Mouse (Mus musculus) heart, embryonic 10.5 days (tissue): ENCODE results near the gene Spg11. TPM values are rescaled to one million over a fixed set of nuclear protein-coding genes. Genes with fewer than 3 reads are reported as not detected.
A peak's percentile ranks its signal among the peaks of the same experiment; 100 is the strongest.

Experiments used
- DNase-seq: peaks from one replicate; pipeline ENCODE4 v3.0.0-alpha.2; 2017; ENCODE audit warnings: low spot score
- H3K27ac ChIP-seq: fragments of 300-500 bp; sonication (generic); 2 replicates; pipeline ENCODE4 v1.5.1; 2016; ENCODE audit warnings: mild to moderate bottlenecking
- H3K27me3 ChIP-seq: fragments of 300-500 bp; sonication (generic); 2 replicates; pipeline ENCODE4 v1.6.1; 2016; ENCODE audit warnings: mild to moderate bottlenecking; ENCODE audit not compliant: poor library complexity, insufficient read depth, severe bottlenecking
- H3K36me3 ChIP-seq: fragments of 300-500 bp; sonication (generic); 2 replicates; pipeline ENCODE4 v1.6.1; 2016; ENCODE audit warnings: mild to moderate bottlenecking, moderate library complexity
- H3K4me1 ChIP-seq: fragments of 300-500 bp; sonication (generic); 2 replicates; pipeline ENCODE4 v1.6.1; 2016; ENCODE audit warnings: mild to moderate bottlenecking
- H3K4me3 ChIP-seq: fragments of 300-500 bp; sonication (generic); 2 replicates; pipeline ENCODE4 v1.5.1; 2016; ENCODE audit warnings: mild to moderate bottlenecking, moderate library complexity
- H3K9me3 ChIP-seq: fragments of 300-500 bp; sonication (generic); 2 replicates; pipeline ENCODE4 v1.6.1; 2016; ENCODE audit warnings: mild to moderate bottlenecking, moderate library complexity
- WGBS: fragments of 180-500 bp; shearing (Covaris S2); methylation state at CpG from one replicate; pipeline ENCODE4 v1.1.7; 2016; 5-methylcytosine and 5-hydroxymethylcytosine counted together
- polyA plus RNA-seq: library from polyadenylated mRNA; unstranded; fragments of >200 nt; fragmentation: Nextera tagmentation; extraction: Ambion mirVana; gene quantifications from 2 replicates; pipeline ENCODE4 v1.2.1, GENCODE M21; 2016

Gene Spg11
- polyA plus RNA-seq, 1 experiment from 2014 or later = 8.2 TPM

- H3K36me3 ChIP-seq = peaks cover 67% of the 10 kb centered on the region
Measured at GRCm38 (mm10) chr2:122081728-122082456, 36.3 kb downstream of the Spg11 start.

GRCm38 (mm10) chr2:122069922-122070321, 48.3 kb downstream of the Spg11 start:
- peaks cover 42% of the 10 kb centered on the region for H3K36me3 ChIP-seq
- no peak for DNase-seq
- H3K4me3 ChIP-seq = no peak overlapping the region

More at GRCm38 (mm10) chr2:122081728-122082456, 36.3 kb downstream of the Spg11 start:
- 67% methylated on average over 7 of the region's 7 CpGs for WGBS
- H3K27me3 ChIP-seq = no peaks in the 10 kb centered on the region
- no peak overlapping the region for H3K27ac ChIP-seq
- H3K9me3 ChIP-seq = no peaks in the 10 kb centered on the region
- no peaks in the 10 kb centered on the region for H3K4me1 ChIP-seq
- DNase-seq = no peak
- H3K4me3 ChIP-seq = no peak overlapping the region

GRCm38 (mm10) chr2:122069144-122069912, 48.9 kb downstream of the Spg11 start:
- H3K36me3 ChIP-seq = peaks cover 46% of the 10 kb centered on the region
- no peak for DNase-seq

More at GRCm38 (mm10) chr2:122069922-122070321, 48.3 kb downstream of the Spg11 start:
- Histone ChIP-seq H3K9me3 (no peaks in the 10 kb centered on the region), H3K4me1 (0 out of 2 replicates have a peak, but pooled peaks cover 7% of the 10 kb centered on the region), H3K27me3 (no peaks in the 10 kb centered on the region), H3K27ac (no peak overlapping the region)
- WGBS = 36% methylated on average over 5 of the region's 5 CpGs

DNA sequence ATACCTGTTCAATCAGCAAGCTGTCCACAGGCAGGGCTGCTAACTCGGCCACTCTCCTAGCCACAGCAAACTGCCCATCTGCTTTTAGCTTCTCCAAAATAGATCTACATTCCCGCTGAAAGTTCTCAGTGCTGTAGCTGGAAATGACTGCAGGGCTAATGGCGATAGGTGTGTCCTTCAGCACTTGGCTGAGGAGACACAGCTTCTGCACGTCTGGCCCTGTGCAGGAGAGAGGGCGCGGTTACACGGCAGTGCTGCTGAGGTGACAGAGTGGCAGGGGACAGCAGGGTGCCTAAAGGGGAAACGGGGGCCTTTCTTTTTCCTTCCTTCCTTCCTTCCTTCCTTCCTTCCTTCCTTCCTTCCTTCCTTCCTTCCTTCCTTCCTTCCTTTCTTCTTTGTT, 51.9 kb downstream of the Spg11 start:
- Histone ChIP-seq H3K9me3 (no peaks in the 10 kb centered on the region), H3K27ac (no peak overlapping the region), H3K27me3 (no peaks in the 10 kb centered on the region), H3K36me3 (peaks cover 47% of the 10 kb centered on the region), H3K4me1 (peaks cover 14% of the 10 kb centered on the region; the same call in 1 of the 2 replicates), H3K4me3 (no peak overlapping the region)
- 62% methylated on average over 8 of the region's 8 CpGs for WGBS
- no peak for DNase-seq

More at GRCm38 (mm10) chr2:122069144-122069912, 48.9 kb downstream of the Spg11 start:
- Histone ChIP-seq H3K4me1 (0 out of 2 replicates have a peak, but pooled peaks cover 7% of the 10 kb centered on the region), H3K9me3 (no peaks in the 10 kb centered on the region), H3K27ac (no peak overlapping the region), H3K27me3 (no peaks in the 10 kb centered on the region), H3K4me3 (no peak overlapping the region)
- WGBS = 75% methylated on average over 6 of the region's 6 CpGs

GRCm38 (mm10) chr2:122065200-122065969, 52.8 kb downstream of the Spg11 start:
- Histone ChIP-seq H3K27me3 (no peaks in the 10 kb centered on the region), H3K36me3 (peaks cover 44% of the 10 kb centered on the region), H3K4me3 (no peak overlapping the region), H3K27ac (no peak overlapping the region), H3K4me1 (peaks cover 22% of the 10 kb centered on the region; the same call in 1 of the 2 replicates), H3K9me3 (no peaks in the 10 kb centered on the region)
- DNase-seq = no peak
- 45% methylated on average over 14 of the region's 14 CpGs for WGBS

- DNase-seq = no peak
- no peak overlapping the region for H3K4me3 ChIP-seq
- H3K9me3 ChIP-seq = no peaks in the 10 kb centered on the region
- 76% methylated on average over 11 of the region's 11 CpGs for WGBS
- no peaks in the 10 kb centered on the region for H3K27me3 ChIP-seq
- peaks cover 29% of the 10 kb centered on the region for H3K4me1 ChIP-seq
- H3K27ac ChIP-seq = no peak overlapping the region
- H3K36me3 ChIP-seq = peaks cover 57% of the 10 kb centered on the region
Measured at GRCm38 (mm10) chr2:122059365-122060115, 58.6 kb downstream of the Spg11 start.

- Histone ChIP-seq H3K36me3 (peaks cover 61% of the 10 kb centered on the region), H3K27me3 (no peaks in the 10 kb centered on the region), H3K27ac (no peak overlapping the region), H3K4me1 (no peaks in the 10 kb centered on the region), H3K4me3 (no peak overlapping the region), H3K9me3 (no peaks in the 10 kb centered on the region)
- DNase-seq = no peak
Measured at GRCm38 (mm10) chr2:122043926-122044325, 74.3 kb downstream of the Spg11 start.

DNA sequence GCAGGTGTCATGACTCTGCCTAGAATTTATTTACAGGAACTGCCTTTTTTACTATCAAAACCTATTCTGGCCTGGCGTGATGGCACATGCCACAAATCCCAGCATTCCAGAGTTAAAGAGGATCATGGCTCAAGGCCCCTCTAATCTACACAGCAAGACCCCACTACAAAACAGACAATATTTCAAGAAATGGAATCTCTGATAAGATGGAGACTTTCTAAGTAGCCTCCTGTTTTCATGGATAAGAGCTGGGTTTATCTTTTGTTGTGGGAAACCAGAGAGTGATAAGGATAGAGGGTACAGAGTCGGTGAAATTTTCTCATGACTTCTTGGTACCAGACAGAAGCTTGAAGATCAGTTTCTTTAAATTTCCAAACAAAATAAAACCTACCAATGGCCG, 82.1 kb downstream of the Spg11 start:
- Histone ChIP-seq H3K27me3 (no peaks in the 10 kb centered on the region), H3K36me3 (peaks cover 58% of the 10 kb centered on the region), H3K4me1 (peaks cover 9% of the 10 kb centered on the region; the same call in 1 of the 2 replicates), H3K4me3 (no peak overlapping the region), H3K9me3 (no peaks in the 10 kb centered on the region), H3K27ac (no peak overlapping the region)
- WGBS = 58% methylated on average over 3 of the region's 3 CpGs
- DNase-seq = no peak

GRCm38 (mm10) chr2:122031970-122032369, 86.2 kb downstream of the Spg11 start:
- H3K36me3 ChIP-seq = peaks cover 43% of the 10 kb centered on the region
- 74% methylated on average over 5 of the region's 6 CpGs for WGBS
- H3K27ac ChIP-seq = no peak overlapping the region
- no peak for DNase-seq
- H3K9me3 ChIP-seq = no peaks in the 10 kb centered on the region
- no peak overlapping the region for H3K4me3 ChIP-seq
- H3K4me1 ChIP-seq = peaks cover 11% of the 10 kb centered on the region; the same call in 1 of the 2 replicates
- H3K27me3 ChIP-seq = no peaks in the 10 kb centered on the region

- Histone ChIP-seq H3K27me3 (no peaks in the 10 kb centered on the region), H3K9me3 (no peaks in the 10 kb centered on the region), H3K36me3 (peaks cover 24% of the 10 kb centered on the region), H3K4me1 (0 out of 2 replicates have a peak, but pooled peaks cover 2% of the 10 kb centered on the region), H3K4me3 (peak overlapping the region; percentile 93), H3K27ac (peak overlapping the region; percentile 96)
- DNase-seq = peak; percentile 83
- 1% methylated on average over 71 of the region's 71 CpGs for WGBS
Measured at GRCm38 (mm10) chr2:122028756-122029700, 89.2 kb downstream of the Spg11 start.
